Mouse (Mus musculus): ENCODE measurements around the gene Kansl1.

DNA sequence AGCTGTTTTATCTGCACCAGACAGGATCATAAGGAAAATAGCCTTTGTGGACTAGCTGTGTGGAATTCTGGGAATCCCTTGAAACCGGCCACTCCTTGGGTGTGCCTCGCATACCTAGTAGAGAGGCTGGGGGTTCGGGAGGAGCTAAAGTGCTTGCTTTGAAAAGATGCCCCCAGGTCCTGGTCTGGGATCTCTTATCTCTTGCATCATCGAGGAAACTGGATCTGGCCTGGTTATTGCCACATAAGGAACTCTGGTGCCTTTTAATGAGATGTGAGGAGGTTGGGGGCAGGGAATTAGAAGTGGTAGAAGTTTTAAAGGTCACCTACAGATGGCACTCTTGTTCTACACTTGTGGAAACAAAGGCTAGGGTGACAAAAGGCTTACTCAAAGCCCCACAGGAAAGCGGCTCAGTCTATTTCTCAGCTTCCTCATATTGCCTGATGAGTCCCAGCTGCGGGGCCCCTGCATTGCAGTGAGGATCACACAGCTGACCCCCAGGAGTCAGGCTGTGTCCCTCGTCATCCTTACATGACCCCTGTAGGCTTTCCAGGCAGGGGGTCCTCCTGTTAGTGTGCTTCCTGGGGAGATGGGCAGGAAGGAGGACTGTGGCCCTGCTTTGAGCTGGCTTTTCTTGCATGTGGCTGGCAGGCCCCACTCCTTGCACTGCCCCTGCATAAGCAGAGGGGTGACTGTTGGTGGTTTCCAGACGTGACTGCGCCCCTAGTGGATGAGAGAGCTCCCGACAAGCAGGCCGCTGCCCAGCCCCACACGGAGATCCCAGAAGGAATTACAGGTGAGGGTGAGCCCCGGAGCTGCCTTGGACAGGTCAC lies 179.2 kb downstream of the Kansl1 start:
- TF ChIP-seq POLR2A (IDR thresholded peaks at IDR 0.05; ENCODE audit: borderline replicate concordance, extremely low read depth, insufficient read depth, insufficient read length, poor library complexity, severe bottlenecking) (no peak), CTCF (IDR thresholded peaks at IDR 0.05; ENCODE audit: borderline replicate concordance, extremely low read depth, insufficient read depth, insufficient read length) (peak; percentile 82)

Data from brain, embryonic 14.5 days (tissue).